Mouse (Mus musculus): ENCODE measurements around the gene Sgsm3. TPM values are rescaled to one million over a fixed set of nuclear protein-coding genes. Genes with fewer than 3 reads are reported as not detected.

Gene Sgsm3
- total RNA-seq, 2 experiments from 2014 or later, result 74.9 to 81.7 TPM

DNA sequence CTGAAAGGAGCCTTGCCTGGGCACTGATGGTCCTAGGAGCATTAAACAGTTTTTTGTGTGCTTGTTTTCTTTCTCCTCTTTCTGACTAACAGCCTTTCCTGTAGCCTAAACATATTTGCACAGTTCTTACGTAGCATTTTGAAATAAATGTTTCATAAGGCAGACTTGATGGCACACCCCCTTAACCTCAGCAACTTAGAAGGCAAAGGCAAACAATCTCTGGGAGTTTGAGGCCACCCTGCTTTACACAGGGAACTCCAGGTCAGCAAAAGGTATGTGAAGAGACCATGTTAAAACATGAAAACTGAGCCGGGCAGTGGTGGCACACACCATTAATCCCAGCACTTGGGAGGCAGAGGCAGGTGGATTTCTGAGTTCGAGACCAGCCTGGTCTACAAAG is 1.9 kb upstream of the Sgsm3 start:
- DNase-seq (ENCODE audit: low spot score in 2 of 2), result no peak

DNA sequence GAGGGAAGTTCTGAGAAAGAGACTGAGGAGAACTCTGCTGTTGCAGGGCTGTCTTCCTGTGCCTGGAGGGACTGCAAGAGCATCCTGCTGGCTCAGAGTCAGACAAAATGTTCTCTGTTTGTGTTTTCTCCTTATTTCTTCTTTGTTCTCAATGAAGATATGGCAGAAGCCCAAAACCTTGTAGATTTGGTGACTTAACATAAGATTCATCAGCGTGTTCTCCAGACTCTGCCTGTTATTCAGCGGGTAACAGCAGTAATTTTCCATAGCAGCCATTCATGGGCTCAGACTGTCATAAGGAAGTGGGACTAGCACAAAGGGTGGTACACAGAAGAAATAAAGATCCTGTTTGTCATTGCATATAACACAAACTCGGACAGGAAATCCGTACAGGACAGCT is 2.0 kb downstream of the Sgsm3 start:
- DNase-seq (ENCODE audit: low spot score in 2 of 2), result peak; percentile 19 to 61

DNA sequence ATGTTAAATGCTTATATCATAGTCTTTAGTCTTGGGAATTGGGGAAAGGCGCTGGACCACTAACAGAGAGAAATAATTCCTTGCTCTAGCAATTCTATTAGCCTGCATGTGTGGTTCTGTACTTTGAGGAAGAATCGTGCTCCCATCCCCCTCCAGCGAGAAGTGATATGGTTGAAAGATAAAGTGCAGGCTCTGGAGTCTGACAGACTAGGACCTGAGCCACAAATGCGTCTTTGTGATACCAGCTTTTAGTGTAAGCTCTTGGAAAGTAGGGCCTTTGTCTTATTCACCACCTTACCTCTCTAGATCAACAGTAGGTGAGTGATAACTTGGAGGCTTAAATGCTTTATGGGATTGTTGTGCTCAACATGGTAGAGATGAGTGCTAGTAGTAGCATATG is 3.6 kb downstream of the Sgsm3 start:
- no peak for DNase-seq (ENCODE audit: low spot score in 2 of 2)

DNA sequence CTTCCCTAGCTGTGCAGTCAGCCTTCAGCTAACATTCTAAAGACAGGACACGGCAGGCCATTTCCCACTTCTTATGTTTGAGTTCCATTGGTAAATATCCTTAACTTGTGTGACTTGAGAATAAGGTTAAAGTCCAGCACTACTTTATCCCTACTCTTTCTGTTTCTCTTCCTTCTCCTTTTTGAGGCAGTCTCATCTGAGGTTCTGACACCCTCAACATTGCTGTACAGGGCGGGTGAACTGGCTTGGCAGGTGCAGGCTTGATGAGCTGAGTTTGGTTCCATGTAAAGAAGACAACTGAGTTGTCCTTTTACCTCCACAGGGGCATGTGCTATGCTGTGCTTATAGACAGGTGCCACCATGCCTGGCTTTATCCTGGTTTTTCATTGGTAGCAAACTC is 5.7 kb downstream of the Sgsm3 start:
- no peak for DNase-seq (ENCODE audit: low spot score in 2 of 2)

DNA sequence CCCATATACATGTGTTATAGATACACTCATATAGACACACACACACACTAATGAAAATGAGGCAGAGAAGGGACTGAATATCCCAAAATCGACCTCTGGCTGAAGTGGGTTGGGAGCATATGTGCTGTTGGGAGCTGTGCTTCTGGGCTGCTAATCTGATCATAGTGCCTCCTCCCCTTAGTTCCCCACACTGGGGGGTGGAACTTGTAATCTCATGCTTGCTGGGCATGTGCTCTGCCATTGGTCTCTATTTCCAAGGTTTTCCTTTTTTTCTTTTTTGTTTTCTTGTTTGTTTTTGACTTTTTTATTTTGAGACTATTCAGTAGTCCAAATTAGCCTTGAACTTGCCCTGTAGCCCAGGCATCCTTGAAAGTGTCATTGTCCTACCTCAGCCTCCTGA is 10.8 kb downstream of the Sgsm3 start:
- DNase-seq (ENCODE audit: low spot score in 2 of 2), result no peak

DNA sequence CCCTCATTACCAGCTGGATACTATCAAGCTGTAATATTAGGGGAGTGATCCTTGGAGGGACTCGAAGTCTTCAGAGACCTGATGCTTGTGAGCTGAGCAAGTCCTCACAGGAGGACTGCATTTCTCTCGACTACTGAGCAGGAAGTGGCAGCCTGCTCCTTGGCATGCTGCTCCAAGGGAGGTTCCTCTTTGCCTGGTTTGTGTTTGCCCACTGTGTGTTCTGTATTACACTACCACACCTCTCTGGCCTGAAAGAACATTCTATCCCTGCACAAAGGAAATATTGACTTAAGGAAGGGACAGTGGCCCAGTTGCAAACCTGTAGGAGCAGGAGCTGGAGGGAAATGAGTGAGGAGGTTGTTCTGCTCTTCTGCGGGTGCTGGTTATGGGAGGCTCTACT is 12.1 kb downstream of the Sgsm3 start:
- no peak for DNase-seq (ENCODE audit: low spot score in 2 of 2)

DNA sequence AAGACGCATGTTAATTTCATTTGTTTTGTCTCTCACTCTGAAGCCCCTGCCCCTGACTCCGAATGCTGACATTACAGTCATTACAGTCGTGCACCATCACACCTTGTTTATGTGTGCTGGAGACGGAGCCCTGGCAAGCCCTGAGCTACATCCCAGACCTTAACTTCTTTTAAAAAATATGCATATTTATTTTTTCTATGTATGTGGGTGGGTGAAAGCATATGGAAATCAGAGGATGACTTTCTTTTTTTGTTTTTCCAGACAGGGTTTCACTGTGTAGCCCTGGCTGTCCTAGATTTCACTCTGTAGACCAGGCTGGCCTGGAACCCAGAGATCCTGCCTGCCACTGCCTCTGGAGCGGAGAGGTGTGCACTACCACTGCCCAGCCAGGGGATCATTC is 17.4 kb downstream of the Sgsm3 start:
- DNase-seq (ENCODE audit: low spot score in 2 of 2), result no peak

DNA sequence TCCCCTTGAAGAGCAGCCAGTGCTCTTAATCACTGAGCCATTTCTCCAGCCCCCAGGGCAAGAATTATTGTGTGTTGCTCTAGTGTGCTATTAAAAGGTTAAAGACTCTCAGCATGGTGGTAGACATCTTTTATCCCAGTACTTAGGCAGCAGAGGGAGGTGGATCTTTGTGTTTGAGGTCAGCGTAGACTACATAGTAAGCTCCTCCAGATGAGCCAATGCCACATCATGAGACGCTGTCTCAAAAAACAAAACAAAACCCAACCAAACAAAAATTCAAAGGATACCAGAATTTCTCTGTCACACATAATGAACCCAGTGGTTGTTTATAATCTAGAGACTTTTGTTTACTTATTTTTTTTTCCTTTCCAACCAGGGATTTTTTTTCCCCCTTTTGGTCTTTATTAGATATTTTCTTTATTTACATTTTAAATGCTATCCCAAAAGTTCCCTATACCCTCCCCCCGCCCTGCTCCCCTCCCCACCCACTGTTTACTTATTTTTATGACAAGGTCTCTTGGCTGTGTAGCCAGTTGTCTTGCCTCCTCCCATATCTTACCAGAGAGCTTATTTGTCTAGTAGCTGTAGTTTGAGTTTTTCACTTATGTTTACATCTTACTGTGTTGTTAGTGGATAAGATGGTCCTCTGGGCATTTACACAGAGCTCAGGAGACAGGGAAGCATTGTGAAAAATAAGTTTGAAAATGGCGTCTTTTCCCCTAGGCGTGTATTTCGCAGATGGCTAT is 18.7 kb downstream of the Sgsm3 start:
- no peak for DNase-seq (ENCODE audit: low spot score in 2 of 2)

DNA sequence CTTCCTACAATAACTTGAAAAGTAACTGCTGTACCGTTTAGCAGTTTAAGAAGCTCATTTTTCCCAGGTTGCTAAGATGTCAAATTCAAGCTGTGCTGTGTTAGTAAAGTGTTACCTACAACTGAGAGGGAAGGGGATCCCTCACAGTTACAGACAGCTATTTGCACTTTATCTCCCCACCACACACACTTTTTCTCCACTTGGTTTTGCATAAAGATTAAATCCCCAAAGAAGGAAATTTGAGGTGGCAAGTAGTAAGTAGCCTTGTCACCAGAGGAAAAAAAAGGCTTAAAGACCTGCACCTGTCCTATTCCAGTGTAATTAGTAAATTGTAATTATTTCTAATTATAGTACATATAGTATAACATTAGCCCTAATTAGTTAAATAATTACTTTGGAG is 19.5 kb downstream of the Sgsm3 start:
- no peak for DNase-seq (ENCODE audit: low spot score in 2 of 2)

DNA sequence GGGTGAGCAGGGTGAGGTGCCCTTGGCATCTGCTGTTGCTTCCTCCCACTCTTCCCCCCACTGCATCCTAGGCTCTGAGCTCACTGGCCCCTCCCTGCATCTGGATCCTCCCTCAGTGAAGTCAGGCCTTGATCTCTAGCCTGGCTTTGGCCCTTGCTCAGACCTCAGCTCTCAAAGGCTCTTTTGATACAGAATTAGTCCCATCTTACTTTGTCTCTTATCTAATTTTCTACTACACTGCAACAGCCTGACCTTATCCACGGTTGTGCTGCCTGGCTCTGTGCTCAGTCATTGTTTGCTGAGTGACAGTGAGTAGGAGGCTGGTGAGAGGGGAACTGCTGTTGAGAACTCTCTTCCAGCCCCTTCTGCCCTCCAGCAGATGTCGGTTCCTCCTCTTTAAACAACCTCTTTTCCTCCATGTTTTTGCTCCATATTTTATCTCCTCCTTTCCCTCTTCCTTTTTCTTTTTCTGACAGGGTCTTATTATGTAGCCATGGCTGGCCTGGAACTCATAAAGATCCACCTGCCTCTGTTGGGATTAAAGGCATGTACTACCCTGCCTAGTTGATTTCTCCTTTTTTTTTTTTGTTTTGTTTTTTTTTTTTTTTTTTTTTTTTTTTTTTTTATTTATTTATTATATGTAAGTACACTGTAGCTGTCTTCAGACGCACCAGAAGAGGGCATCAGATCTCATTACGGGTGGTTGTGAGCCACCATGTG is 23.0 kb downstream of the Sgsm3 start:
- no peak for DNase-seq (ENCODE audit: low spot score in 2 of 2)

DNA sequence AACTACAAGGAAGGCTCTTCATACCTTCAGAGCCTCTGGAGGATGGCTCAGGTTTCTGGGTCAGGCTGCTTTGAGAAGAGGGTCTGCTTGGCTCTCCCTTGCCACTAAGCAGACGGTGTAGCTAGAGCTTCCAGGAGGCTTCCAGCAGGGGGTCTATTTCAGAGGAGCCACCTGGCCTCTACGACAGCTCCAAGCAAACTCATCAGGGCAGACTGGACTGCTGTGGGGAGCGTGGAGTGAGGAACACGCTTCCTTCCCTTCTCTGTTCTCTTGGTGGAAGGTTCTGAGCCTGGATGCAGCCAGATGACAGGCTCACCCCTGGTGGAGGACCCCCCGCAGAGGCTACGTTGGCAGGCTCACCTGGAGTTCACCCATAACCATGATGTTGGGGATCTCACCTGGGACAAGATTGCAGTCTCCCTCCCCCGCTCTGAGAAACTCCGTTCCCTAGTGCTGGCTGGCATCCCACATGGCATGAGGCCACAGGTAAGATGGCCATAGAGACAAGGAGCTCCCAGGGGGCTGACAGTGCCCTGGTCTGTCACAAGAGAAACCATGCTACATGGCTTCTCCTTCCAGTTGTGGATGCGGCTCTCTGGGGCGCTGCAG is 28.7 kb downstream of the Sgsm3 start:
- DNase-seq (ENCODE audit: low spot score in 2 of 2), result no peak

DNA sequence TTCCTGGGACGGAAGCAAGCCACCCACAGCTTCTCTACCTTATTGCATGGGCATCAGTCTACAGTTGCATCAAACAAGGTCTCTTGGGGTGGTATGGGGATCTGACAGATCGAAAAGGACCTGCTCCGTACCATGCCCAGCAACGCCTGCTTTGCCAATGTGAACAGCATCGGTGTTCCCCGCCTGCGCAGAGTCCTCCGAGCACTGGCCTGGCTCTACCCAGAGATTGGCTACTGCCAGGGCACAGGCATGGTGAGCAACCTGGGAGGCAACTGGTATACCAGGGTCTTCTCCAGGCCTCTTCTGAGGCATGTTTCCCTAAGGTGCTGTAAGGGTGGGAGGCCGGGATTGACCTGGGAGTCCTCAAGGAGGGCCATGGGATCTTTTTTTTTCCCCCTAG is 29.8 kb downstream of the Sgsm3 start:
- no peak for DNase-seq (ENCODE audit: low spot score in 2 of 2)

DNA sequence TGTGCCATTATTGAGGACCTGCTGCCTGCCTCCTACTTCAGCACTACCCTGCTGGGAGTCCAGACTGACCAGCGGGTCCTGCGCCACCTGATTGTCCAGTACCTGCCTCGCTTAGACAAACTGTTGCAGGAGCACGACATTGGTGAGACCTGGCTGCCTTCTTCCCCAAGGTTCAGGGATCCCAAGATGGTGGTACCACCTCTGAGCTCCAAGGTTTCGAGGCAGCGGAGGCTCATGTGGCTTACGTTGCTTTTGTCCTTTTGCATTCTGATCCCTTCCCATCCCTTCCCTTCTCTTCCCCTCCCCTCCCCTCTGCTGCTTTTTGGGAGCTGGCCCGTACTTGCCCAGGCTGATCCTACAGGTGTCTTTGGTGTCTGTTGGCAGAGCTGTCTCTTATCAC is 30.3 kb downstream of the Sgsm3 start:
- DNase-seq (ENCODE audit: low spot score in 2 of 2), result no peak

DNA sequence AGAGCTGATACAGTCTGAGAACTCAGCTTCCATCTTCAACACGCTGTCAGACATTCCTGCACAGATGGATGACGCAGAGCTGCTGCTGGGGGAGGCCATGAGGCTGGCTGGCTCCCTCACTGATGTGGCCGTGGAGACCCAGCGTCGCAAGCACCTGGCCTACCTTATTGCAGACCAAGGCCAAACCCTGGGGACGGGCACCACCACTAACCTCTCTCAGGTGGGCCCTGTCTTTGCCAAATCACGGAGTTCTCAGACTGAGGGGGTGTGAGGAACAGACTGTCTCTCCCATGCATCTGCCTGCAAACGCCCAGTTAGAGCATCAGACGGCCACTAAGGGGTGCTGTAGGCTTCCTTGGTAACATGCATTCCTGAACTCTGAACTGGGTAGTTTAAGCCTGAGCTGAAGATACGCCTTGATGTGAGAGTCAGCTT is 31.1 kb downstream of the Sgsm3 start:
- DNase-seq (ENCODE audit: low spot score in 2 of 2), result peak in 1 of 2 experiments; percentile 65

DNA sequence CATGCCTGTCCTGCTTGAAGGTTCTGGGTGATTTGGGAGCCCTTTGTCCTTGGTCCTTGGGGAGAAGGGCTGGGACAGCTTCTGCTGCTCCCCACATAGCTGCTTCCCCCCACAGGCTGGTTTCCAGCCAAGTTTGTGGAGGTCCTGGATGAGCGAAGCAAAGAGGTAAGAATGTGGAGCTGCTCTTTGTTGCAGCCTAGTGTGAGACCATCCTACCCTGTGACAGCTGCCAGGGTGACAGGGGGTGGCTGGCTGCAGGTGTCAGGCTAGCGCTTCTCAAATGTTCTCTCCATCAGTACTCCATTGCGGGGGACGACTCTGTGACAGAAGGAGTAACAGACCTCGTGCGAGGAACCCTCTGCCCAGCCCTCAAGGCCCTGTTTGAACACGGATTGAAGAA is 32.5 kb downstream of the Sgsm3 start:
- peak in 1 of 2 experiments; percentile 60 for DNase-seq (ENCODE audit: low spot score in 2 of 2)

DNA sequence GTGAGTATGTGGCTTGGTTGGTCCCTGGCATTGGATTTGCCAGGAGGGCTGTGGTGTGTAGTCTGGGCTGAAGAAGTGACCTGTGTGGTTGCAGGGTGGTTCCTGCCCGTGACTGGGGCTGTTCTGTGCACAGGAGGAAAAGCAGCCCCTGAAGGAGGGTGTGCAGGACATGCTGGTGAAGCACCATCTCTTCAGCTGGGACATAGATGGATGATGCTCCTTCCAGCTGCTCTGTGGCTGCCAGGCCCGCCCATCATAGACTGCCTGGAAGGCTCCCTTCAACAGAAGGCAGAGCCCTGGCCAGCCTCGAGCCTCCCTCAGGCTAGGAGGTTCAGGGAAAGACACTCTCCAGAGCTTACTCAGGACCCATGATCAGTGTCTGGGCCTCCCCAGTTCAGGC is 34.0 kb downstream of the Sgsm3 start:
- no peak for DNase-seq (ENCODE audit: low spot score in 2 of 2)

DNA sequence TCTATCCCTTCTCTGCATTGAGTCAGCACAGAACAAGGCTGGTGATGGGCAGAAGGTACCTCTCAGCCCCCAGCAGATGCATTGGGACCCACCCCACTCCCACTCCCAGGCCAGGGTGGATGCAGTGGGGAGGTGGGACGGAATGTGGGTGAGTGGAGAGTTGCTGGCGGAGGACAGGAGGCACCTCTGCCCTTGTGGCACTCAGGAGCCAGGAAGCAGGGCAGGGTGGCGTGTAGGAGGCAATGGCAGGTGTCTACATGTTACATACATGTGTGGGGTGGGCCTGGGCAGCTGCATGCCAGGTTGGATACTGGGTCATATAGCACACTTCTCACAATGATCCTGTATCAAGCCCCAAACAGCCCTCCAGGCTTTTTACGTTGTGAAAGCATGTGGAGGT is 34.8 kb downstream of the Sgsm3 start:
- no peak for DNase-seq (ENCODE audit: low spot score in 2 of 2)

DNA sequence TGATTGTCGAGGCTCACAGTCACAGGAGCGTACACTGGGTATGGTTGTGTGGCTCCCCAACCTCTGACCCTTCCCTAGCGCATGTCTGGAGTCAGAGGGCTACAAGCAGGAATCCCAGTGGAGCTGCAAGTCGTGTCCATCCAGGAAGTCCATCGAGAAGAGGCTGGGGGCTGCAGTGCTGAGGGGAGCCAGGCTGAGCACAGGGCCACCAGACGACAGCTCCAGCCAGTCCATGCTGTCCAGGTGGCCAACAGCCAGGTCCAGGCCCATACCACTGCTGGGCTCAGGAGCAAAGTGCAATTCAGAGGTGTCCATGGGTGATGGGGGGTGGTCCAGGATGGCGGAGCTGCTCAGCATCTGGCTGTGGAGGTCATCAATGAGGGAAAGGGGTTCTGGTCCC is 35.6 kb downstream of the Sgsm3 start:
- no peak for DNase-seq (ENCODE audit: low spot score in 2 of 2)

DNA sequence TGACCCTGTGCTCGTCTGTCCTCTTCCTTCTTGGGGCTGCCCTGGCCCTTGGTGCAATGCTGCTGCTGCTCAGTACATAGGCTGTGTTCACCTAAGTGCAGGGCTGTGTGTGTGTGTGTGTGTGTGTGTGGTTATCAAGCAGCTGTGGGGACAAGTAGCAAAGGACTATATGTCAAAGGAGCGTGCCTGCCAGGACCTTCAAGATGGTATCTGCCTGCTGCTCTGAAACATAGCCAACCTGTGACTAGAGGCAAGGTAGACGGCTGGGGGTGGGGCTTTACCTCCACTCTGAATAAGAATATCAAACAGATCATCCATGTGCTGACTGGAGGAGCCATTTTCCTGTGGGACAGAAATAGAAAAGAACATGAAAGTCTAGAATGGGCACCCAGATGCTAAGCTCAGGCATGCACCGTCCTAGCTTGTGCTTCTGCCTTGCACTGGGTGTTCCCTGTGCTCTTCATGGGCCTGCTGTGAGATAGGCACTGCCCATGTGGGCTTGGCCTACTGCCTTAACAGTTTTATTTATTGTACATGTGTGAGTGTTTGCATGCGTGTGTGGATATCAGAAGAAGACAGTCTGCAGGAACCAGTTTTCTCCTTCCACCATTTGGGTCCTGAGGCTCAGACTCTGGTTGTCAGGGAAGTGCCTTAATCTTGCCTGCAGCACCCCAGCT is 37.6 kb downstream of the Sgsm3 start:
- no peak for DNase-seq (ENCODE audit: low spot score in 2 of 2)

DNA sequence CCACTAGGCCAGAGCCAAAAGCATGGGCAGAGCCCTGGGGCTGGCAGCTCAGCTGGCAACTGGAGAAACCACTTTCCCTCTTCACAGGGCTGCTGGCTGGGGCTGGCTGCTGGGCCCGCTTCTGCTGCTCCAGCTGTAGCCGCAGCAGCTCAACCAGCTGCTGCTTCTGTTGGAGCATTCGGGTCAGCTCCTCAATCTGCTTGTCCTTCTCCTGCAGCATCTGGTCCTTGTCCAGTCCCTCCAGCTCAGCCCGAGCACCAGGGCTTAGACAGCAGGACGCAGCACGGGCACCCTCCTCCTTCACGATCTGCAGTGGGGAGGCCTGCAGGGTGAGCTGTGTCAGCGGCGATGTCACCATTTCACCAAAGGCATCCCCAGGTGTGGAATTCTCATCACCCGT is 38.9 kb downstream of the Sgsm3 start:
- no peak for DNase-seq (ENCODE audit: low spot score in 2 of 2)

DNA sequence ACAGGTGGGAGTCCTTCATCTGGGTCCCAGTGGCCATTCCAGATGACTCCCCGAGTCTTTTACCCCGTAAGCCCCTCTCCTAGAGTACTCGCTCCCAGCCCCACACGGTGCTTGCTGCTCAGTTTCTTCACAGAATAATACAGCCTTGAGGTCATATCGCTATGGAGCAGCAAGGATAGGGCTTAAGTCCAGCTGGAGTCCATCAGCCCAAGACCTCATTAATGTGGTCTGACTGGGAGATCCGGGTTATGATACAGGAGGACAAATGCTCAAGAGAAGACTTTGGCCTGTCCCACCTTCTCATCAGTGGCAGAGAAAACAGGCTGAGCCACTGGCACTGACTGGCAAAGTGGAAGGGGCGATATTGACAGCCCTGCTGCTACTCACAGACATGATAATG is 39.7 kb downstream of the Sgsm3 start:
- no peak for DNase-seq (ENCODE audit: low spot score in 2 of 2)

DNA sequence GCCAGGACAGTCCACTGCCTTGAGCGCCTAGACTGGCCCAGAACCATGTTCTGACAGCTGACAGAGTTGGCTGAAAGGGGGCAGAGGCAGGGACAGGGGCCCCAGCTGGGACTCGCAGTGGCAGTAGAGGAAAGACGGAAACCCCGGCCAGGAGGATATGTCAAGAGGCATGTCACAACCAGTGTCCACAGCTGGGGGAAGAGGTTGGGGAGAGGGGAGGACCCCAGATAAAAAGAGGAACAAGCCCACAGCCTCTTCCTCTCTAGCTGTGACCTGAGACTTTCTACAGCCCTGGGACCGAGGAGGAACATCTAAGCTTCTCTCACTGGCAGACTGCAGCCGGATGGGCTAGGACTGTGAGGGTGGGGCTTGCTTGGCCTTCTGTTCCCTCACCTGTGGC is 43.8 kb downstream of the Sgsm3 start:
- DNase-seq (ENCODE audit: low spot score in 2 of 2), result no peak
